Mouse (Mus musculus): ENCODE measurements at regions not wholly inside any gene's neighbourhood (a gene's known extent, or its start where the extent isn't known, plus 50 kb on each side); places are given as distances from the start of the nearest gene placed in this dataset.

GRCm38 (mm10) chr3:115608087-115608486, 106.8 kb downstream of the S1pr1 start:
- no peak for ATAC-seq (replicated peaks in 1 of 2; ENCODE audit: insufficient read depth in 1 of 2, low FRiP score in 2 of 2, low TSS enrichment in 1 of 2, low read depth in 1 of 2, poor library complexity in 2 of 2, severe bottlenecking in 2 of 2)

GRCm38 (mm10) chr3:115604734-115605279, 110.1 kb downstream of the S1pr1 start:
- no peak for ATAC-seq (replicated peaks in 1 of 2; ENCODE audit: insufficient read depth in 1 of 2, low FRiP score in 2 of 2, low TSS enrichment in 1 of 2, low read depth in 1 of 2, poor library complexity in 2 of 2, severe bottlenecking in 2 of 2)

- no peak for ATAC-seq (replicated peaks in 1 of 2; ENCODE audit: insufficient read depth in 1 of 2, low FRiP score in 2 of 2, low TSS enrichment in 1 of 2, low read depth in 1 of 2, poor library complexity in 2 of 2, severe bottlenecking in 2 of 2)
These were observed 110.6 kb downstream of the S1pr1 start for GRCm38 (mm10) chr3:115604267-115604666.

- ATAC-seq (replicated peaks in 1 of 2; ENCODE audit: insufficient read depth in 1 of 2, low FRiP score in 2 of 2, low TSS enrichment in 1 of 2, low read depth in 1 of 2, poor library complexity in 2 of 2, severe bottlenecking in 2 of 2) = no peak
These were observed 111.1 kb downstream of the S1pr1 start for GRCm38 (mm10) chr3:115603803-115604202.

- no peak for ATAC-seq (replicated peaks in 1 of 2; ENCODE audit: insufficient read depth in 1 of 2, low FRiP score in 2 of 2, low TSS enrichment in 1 of 2, low read depth in 1 of 2, poor library complexity in 2 of 2, severe bottlenecking in 2 of 2)
These were observed 115.6 kb downstream of the S1pr1 start for GRCm38 (mm10) chr3:115599281-115599680.

GRCm38 (mm10) chr3:115596523-115596922, 118.3 kb downstream of the S1pr1 start:
- ATAC-seq (replicated peaks in 1 of 2; ENCODE audit: insufficient read depth in 1 of 2, low FRiP score in 2 of 2, low TSS enrichment in 1 of 2, low read depth in 1 of 2, poor library complexity in 2 of 2, severe bottlenecking in 2 of 2) = peak; percentile 88 to 90

GRCm38 (mm10) chr3:115590716-115591115, 124.2 kb downstream of the S1pr1 start:
- ATAC-seq (replicated peaks in 1 of 2; ENCODE audit: insufficient read depth in 1 of 2, low FRiP score in 2 of 2, low TSS enrichment in 1 of 2, low read depth in 1 of 2, poor library complexity in 2 of 2, severe bottlenecking in 2 of 2) = no peak

- no peak for ATAC-seq (replicated peaks in 1 of 2; ENCODE audit: insufficient read depth in 1 of 2, low FRiP score in 2 of 2, low TSS enrichment in 1 of 2, low read depth in 1 of 2, poor library complexity in 2 of 2, severe bottlenecking in 2 of 2)
These were observed 126.3 kb downstream of the S1pr1 start for GRCm38 (mm10) chr3:115588585-115588984.

GRCm38 (mm10) chr3:115580131-115580932, 134.5 kb downstream of the S1pr1 start:
- no peak for ATAC-seq (replicated peaks in 1 of 2; ENCODE audit: insufficient read depth in 1 of 2, low FRiP score in 2 of 2, low TSS enrichment in 1 of 2, low read depth in 1 of 2, poor library complexity in 2 of 2, severe bottlenecking in 2 of 2)

GRCm38 (mm10) chr3:115575371-115575770, 139.5 kb downstream of the S1pr1 start:
- no peak for ATAC-seq (replicated peaks in 1 of 2; ENCODE audit: insufficient read depth in 1 of 2, low FRiP score in 2 of 2, low TSS enrichment in 1 of 2, low read depth in 1 of 2, poor library complexity in 2 of 2, severe bottlenecking in 2 of 2)

GRCm38 (mm10) chr3:115562735-115563134, 152.1 kb downstream of the S1pr1 start:
- no peak for ATAC-seq (replicated peaks in 1 of 2; ENCODE audit: insufficient read depth in 1 of 2, low FRiP score in 2 of 2, low TSS enrichment in 1 of 2, low read depth in 1 of 2, poor library complexity in 2 of 2, severe bottlenecking in 2 of 2)

- no peak for ATAC-seq (replicated peaks in 1 of 2; ENCODE audit: insufficient read depth in 1 of 2, low FRiP score in 2 of 2, low TSS enrichment in 1 of 2, low read depth in 1 of 2, poor library complexity in 2 of 2, severe bottlenecking in 2 of 2)
These were observed 159.8 kb downstream of the S1pr1 start for GRCm38 (mm10) chr3:115554809-115555708.

GRCm38 (mm10) chr3:115553848-115554515, 160.9 kb downstream of the S1pr1 start:
- ATAC-seq (replicated peaks in 1 of 2; ENCODE audit: insufficient read depth in 1 of 2, low FRiP score in 2 of 2, low TSS enrichment in 1 of 2, low read depth in 1 of 2, poor library complexity in 2 of 2, severe bottlenecking in 2 of 2) = peak in 1 of 2 experiments; percentile 32; a peak in 1 of 4 replicates

GRCm38 (mm10) chr3:115541789-115542188, 173.1 kb downstream of the S1pr1 start:
- ATAC-seq (replicated peaks in 1 of 2; ENCODE audit: insufficient read depth in 1 of 2, low FRiP score in 2 of 2, low TSS enrichment in 1 of 2, low read depth in 1 of 2, poor library complexity in 2 of 2, severe bottlenecking in 2 of 2) = peak; percentile 66 to 68; a peak in 3 of 4 replicates

- peak; percentile 68 to 74 for ATAC-seq (replicated peaks in 1 of 2; ENCODE audit: insufficient read depth in 1 of 2, low FRiP score in 2 of 2, low TSS enrichment in 1 of 2, low read depth in 1 of 2, poor library complexity in 2 of 2, severe bottlenecking in 2 of 2)
These were observed 176.5 kb downstream of the S1pr1 start for GRCm38 (mm10) chr3:115538355-115538754.

- ATAC-seq (replicated peaks in 1 of 2; ENCODE audit: insufficient read depth in 1 of 2, low FRiP score in 2 of 2, low TSS enrichment in 1 of 2, low read depth in 1 of 2, poor library complexity in 2 of 2, severe bottlenecking in 2 of 2) = no peak
These were observed 182.6 kb downstream of the S1pr1 start for GRCm38 (mm10) chr3:115532141-115532735.

GRCm38 (mm10) chr3:115530441-115530840, 184.4 kb downstream of the S1pr1 start:
- ATAC-seq (replicated peaks in 1 of 2; ENCODE audit: insufficient read depth in 1 of 2, low FRiP score in 2 of 2, low TSS enrichment in 1 of 2, low read depth in 1 of 2, poor library complexity in 2 of 2, severe bottlenecking in 2 of 2) = no peak
